Mouse (Mus musculus): Measurements from ENCODE around the gene Suco. TPM values are rescaled to one million over a fixed set of nuclear protein-coding genes. Genes with fewer than 3 reads are reported as not detected.

The Suco gene
- polyA plus RNA-seq (2015; fragmentation: Nextera tagmentation; extraction: Ambion mirVana), result 24.9 and 33.0 TPM in 2 replicates

DNA sequence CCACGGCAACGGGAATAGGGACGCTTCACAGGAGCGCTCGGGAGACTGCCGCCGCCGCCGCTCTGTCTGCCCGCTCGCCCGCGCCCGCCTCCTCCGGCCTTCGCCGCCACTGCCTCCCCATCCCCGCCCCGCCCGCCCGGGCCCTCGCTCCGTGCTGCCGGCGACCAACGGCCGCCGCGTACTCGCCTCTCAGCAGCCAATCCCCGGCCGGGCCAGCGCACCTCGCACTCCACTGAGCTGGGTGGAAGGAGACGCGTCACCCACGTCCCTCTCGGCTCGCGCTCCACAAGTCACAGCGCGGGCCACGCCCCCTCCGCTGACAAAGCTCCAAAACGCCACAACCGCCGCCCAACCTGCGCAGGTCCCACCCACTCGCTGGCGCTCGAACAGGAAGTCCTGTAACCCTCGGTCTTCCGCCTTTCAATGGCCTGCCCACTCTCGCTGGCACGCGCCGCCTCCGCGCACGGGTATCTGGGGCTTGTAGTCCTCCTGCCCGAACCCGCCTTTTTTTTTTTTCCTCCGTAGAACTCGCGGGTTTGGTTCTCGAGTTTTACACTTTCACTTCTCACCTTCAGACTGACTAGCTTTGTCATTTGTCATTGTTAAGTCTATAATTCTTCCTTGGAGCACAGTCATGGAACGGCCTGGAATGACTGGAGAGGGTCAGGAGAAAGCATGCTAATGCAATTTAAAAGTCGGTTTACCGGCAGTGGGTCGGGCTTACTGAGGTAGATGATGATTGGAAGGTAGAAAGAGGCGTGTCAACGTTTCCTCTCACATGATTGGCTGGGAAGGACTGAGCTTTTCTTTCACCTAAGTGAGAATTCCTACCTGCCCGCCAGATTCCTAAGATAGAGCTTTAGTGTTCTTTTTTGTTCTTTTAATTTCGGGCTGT is at the start of gene Suco:
Suco (minus strand) TSS at position 130 of the 895 bp plus-strand sequence.
- peak within 1 kb of the TSS; percentile 73 for H3K4me3 ChIP-seq
- ATAC-seq (ENCODE audit: low read depth), result peak; percentile 99
- peak within 1 kb of the TSS; percentile 99 for H3K27ac ChIP-seq (replicated peaks)
- H3K27me3 ChIP-seq, result no peaks in the 10 kb centered on the region
- H3K9me3 ChIP-seq, result no peaks in the 10 kb centered on the region
- under 1% methylated on average over 63 of the region's 74 CpGs for WGBS
- H3K4me1 ChIP-seq (replicated peaks), result peaks cover 29% of the 10 kb centered on the region
- H3K36me3 ChIP-seq, result no peaks in the 10 kb centered on the region
- peak within 1 kb of the TSS; percentile 95 for H3K9ac ChIP-seq
- H3K4me2 ChIP-seq, result peak within 1 kb of the TSS; percentile 89

DNA sequence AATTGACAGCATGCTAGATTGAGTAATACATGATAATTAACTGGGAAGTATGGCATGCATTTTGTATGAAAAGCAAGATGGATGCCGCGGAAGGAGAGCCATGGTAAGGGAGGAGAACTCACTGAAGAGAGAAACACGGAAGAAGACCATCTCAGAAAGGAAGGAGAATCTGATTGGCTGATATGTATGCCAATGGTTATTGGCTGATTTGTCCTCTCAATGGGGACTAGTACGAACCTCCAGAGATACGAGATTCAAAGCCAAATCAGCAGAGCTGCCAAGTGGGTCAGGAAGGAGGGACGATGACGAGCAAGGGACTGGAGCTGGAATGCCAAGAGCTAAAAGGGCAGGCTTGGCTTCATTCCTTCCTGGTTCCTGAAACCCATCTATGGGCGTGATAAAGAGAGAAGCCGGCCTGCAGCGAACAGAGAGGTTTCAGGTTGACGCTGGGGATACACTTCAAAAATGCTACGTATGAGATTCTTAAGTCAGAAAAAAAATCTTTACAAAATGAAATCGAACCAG is 48.9 kb upstream of the Suco start:
- Histone ChIP-seq H3K4me1 (replicated peaks) (no peaks in the 10 kb centered on the region), H3K27me3 (no peaks in the 10 kb centered on the region), H3K9ac (no peak overlapping the region), H3K4me3 (no peak overlapping the region), H3K9me3 (no peaks in the 10 kb centered on the region), H3K36me3 (no peaks in the 10 kb centered on the region), H3K4me2 (no peak overlapping the region), H3K27ac (replicated peaks) (no peak overlapping the region)
- no peak for ATAC-seq (ENCODE audit: low read depth)
- 90% methylated on average over 13 of the region's 13 CpGs for WGBS

DNA sequence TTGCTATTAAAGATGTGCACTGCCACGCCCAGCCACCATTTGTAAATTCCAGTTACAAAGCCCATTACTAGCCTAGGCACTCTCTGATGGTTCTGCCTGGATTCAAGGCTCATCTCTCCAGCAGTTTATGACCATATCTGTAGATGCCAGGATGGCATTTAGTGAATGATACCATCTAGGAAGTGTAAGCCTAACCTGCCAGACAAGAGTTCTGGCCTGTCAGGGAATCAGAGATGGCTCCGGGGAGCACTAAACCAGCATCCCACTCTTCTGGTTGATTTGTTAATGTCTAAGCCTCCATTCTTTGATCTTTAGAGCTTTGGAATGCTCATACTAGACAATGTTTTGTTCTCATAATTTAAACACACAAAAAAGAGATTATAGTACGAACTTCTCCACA is 47.8 kb upstream of the Suco start:
- no peak overlapping the region for H3K4me2 ChIP-seq
- no peaks in the 10 kb centered on the region for H3K27me3 ChIP-seq
- no peaks in the 10 kb centered on the region for H3K4me1 ChIP-seq (replicated peaks)
- H3K36me3 ChIP-seq, result no peaks in the 10 kb centered on the region
- no peak overlapping the region for H3K9ac ChIP-seq
- H3K9me3 ChIP-seq, result no peaks in the 10 kb centered on the region
- no peak overlapping the region for H3K4me3 ChIP-seq
- no peak overlapping the region for H3K27ac ChIP-seq (replicated peaks)
- no peak for ATAC-seq (ENCODE audit: low read depth)
- 60% methylated on average over 3 of the region's 3 CpGs for WGBS

DNA sequence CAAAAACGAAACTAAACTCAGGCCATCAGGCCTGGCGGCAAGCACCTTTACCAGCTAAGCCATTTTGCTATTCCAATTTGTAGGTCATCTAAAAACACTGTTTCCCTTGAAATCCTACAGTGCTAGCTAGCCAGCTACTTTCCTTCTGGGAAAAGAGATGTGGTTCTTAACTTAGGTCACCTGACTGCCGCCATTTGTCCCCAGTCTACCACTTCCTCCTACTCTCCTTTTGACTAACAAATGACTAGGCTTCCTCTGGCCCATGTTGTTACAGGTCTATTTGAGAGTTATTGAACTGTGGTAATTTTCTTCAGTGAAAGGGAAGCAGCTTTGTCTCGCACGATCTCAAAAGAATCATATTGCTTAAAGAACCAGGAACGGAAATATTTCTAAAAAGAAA is 45.4 kb upstream of the Suco start:
- Histone ChIP-seq H3K4me3 (no peak overlapping the region), H3K9me3 (no peaks in the 10 kb centered on the region), H3K27me3 (no peaks in the 10 kb centered on the region), H3K27ac (replicated peaks) (no peak overlapping the region), H3K9ac (no peak overlapping the region), H3K36me3 (no peaks in the 10 kb centered on the region), H3K4me1 (replicated peaks) (no peaks in the 10 kb centered on the region), H3K4me2 (no peak overlapping the region)
- WGBS, result 79% methylated on average over 6 of the region's 6 CpGs
- ATAC-seq (ENCODE audit: low read depth), result no peak

DNA sequence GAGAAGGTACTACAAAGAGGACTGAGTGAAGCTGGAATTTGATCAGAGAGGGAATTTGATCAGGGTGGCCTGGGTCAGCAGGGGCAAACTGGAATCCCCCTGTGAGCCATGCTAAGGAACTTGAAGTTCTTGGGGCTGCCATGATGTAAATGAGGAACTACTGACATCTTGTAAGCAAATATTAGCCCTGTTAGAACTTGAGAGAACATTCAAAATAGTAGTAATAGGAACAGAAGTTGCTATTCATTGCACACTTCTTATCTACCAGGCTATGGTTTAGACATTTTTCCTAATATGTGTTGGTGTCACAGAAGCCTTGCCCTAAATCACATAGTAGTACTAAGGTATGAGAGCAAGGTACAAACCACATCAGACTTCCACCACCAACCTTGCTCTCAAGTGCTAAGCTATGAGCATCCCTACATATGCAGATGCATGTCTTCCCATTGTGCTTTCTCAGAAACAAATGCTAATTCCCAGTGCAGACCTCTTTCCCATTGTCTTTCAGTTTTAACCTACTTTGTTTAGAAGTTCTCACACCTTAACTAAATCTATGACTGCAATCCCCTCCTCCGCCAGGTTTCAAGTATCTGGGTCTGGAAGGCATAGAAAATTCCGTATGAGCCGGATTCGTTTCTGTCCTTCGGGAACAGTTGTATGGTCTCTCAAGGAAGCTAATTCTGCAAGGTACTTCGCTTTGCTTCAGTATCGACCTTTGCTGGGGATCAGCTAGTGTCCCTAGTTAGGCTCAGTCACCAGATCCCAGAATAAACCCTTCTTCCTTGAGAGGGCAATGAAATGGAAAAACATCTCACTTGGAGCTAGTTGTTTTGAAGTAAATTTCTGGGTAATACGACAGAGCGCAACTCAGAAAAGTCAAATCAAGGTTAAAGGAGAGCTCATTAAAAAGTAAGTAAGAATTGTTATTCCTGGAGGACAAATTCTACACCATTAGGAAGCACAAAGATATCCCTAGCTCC is 44.3 kb upstream of the Suco start:
- Histone ChIP-seq H3K4me2 (no peak overlapping the region), H3K9ac (no peak overlapping the region), H3K27ac (replicated peaks) (no peak overlapping the region), H3K4me3 (no peak overlapping the region), H3K4me1 (replicated peaks) (no peaks in the 10 kb centered on the region), H3K9me3 (no peaks in the 10 kb centered on the region), H3K36me3 (no peaks in the 10 kb centered on the region), H3K27me3 (no peaks in the 10 kb centered on the region)
- 88% methylated on average over 9 of the region's 9 CpGs for WGBS
- no peak for ATAC-seq (ENCODE audit: low read depth)

DNA sequence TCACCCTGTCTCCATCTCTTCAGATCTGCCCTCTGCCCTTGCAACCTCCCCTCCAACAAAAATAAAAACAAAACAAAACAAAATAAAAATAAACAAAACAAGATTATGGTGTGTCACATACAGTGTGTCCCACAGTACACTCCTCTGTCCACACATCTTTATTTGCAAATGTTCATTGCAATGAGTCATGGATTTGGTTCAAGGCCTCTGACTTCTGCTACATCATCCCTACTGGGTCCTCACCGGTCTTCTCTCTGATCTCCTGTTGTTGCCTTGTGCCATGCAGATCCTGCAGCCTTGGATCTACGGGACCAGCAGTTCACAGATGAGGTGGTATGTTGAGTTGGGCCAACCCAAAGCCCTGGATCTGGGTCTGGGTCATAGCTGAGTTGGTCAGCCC is 43.1 kb upstream of the Suco start:
- Histone ChIP-seq H3K4me3 (no peak overlapping the region), H3K9me3 (no peaks in the 10 kb centered on the region), H3K4me2 (no peak overlapping the region), H3K27me3 (no peaks in the 10 kb centered on the region), H3K4me1 (replicated peaks) (no peaks in the 10 kb centered on the region), H3K36me3 (no peaks in the 10 kb centered on the region), H3K27ac (replicated peaks) (no peak overlapping the region), H3K9ac (no peak overlapping the region)
- ATAC-seq (ENCODE audit: low read depth), result no peak
- WGBS, result 91% methylated on average over 2 of the region's 2 CpGs

DNA sequence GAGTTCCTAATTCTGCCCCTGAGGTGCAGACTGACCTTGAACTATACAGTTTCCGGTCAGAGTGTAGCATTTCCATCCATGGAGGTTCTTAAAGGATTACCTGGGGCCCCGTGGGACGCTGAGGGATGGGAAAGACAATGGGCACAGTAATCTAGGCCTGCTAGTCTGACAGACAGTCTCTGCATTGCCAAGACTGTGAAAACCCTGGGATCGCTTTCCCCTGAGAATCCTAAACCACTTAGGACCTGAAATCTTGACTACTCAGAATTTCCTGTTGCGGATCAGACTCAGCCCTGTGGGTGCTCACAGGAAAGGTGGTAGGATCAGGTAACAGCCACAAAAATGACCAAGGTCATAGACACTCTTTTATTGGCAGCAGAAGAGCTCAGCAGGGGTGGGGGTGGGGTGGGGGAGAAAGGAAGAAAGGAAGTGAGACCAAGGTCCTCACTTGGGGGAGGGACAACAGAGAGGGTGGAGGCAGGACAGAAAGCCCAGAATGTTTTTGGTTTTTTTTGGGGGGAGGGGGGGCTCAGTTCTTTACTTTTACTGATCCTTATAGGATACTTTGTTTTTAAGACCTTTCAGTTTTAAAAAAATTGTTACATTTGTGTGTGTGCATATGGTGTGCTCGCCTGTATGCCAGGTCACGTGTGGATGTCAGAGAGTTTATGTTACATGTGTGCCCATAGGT is 42.3 kb upstream of the Suco start:
- Histone ChIP-seq H3K9ac (no peak overlapping the region), H3K27me3 (no peaks in the 10 kb centered on the region), H3K9me3 (no peaks in the 10 kb centered on the region), H3K4me1 (replicated peaks) (no peaks in the 10 kb centered on the region), H3K4me3 (no peak overlapping the region), H3K36me3 (no peaks in the 10 kb centered on the region), H3K27ac (replicated peaks) (no peak overlapping the region), H3K4me2 (no peak overlapping the region)
- WGBS, result 55% methylated on average over 7 of the region's 7 CpGs
- no peak for ATAC-seq (ENCODE audit: low read depth)

DNA sequence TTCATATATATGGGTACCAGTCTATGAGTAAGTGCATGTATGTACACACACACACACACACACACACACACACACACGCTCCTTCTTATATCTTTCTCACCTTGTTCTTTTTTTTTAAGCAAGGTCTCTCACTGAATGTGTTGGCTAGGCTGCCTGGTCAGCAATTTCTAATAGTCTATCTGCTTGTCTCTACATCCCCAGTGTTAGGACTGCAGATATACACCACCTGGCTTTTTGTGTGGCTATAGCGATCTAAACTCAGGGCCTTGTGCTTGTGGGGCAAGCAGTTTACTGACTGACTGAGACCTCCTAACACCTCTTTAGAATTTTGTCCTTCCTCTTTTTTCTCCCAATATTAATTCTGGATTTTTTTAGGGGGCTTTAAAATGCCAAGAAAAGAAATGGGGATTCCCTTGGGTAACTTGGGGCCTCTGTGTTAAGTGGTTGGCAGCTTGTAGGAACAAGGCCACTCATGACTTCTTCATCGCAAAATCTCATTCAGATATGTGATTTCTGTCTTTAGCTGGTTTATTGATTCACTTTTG is 41.5 kb upstream of the Suco start:
- Histone ChIP-seq H3K9ac (no peak overlapping the region), H3K9me3 (no peaks in the 10 kb centered on the region), H3K27me3 (no peaks in the 10 kb centered on the region), H3K4me1 (replicated peaks) (no peaks in the 10 kb centered on the region), H3K36me3 (no peaks in the 10 kb centered on the region), H3K27ac (replicated peaks) (no peak overlapping the region), H3K4me3 (no peak overlapping the region), H3K4me2 (no peak overlapping the region)
- WGBS, result 92% methylated on average over 3 of the region's 3 CpGs
- no peak for ATAC-seq (ENCODE audit: low read depth)

DNA sequence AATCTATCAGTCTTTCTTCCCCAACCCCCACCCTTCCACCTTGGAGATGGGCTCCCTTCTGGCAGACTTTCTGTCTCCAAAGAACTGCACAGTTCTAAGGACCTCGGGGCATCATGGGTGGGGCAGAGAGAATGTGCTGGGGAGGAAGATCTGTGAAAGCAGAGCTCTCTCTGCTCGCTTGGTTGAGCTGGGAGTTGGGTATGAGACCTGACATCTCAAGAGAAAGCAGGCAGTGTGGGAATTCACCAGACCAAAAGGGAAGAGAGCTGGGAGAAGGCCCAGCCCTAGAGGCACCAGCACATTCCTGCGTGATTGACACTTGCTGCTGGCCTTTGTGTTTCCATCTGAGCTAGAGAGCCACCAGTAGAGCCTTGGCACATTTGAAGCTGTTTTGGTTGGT is 39.6 kb upstream of the Suco start:
- H3K9me3 ChIP-seq, result no peaks in the 10 kb centered on the region
- H3K36me3 ChIP-seq, result no peaks in the 10 kb centered on the region
- H3K27ac ChIP-seq (replicated peaks), result no peak overlapping the region
- no peak for ATAC-seq (ENCODE audit: low read depth)
- no peaks in the 10 kb centered on the region for H3K27me3 ChIP-seq
- WGBS, result 71% methylated on average over 3 of the region's 3 CpGs
- H3K4me2 ChIP-seq, result no peak overlapping the region
- no peak overlapping the region for H3K4me3 ChIP-seq
- H3K4me1 ChIP-seq (replicated peaks), result no peaks in the 10 kb centered on the region
- no peak overlapping the region for H3K9ac ChIP-seq

DNA sequence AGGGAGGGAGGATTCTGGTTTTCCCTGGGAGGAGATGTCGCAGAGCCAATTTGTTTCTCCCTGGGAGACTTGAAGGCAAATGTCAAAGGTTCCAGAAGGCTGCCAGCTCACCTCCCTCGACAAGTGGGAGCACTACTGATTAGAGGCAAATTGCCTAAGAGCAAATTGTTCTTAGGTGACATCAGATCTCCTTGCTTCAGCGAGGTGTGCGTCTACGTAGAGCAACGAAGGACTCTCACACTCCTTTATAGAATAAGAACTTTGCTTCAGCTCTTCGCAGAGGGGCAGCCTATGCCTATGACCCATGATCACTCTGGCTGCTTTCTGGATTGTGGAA is 37.1 kb upstream of the Suco start:
- Histone ChIP-seq H3K4me1 (replicated peaks) (no peaks in the 10 kb centered on the region), H3K9me3 (no peaks in the 10 kb centered on the region), H3K27me3 (no peaks in the 10 kb centered on the region), H3K4me3 (no peak overlapping the region), H3K4me2 (no peak overlapping the region), H3K9ac (no peak overlapping the region), H3K27ac (replicated peaks) (no peak overlapping the region), H3K36me3 (no peaks in the 10 kb centered on the region)
- WGBS, result 82% methylated on average over 7 of the region's 7 CpGs
- ATAC-seq (ENCODE audit: low read depth), result no peak

DNA sequence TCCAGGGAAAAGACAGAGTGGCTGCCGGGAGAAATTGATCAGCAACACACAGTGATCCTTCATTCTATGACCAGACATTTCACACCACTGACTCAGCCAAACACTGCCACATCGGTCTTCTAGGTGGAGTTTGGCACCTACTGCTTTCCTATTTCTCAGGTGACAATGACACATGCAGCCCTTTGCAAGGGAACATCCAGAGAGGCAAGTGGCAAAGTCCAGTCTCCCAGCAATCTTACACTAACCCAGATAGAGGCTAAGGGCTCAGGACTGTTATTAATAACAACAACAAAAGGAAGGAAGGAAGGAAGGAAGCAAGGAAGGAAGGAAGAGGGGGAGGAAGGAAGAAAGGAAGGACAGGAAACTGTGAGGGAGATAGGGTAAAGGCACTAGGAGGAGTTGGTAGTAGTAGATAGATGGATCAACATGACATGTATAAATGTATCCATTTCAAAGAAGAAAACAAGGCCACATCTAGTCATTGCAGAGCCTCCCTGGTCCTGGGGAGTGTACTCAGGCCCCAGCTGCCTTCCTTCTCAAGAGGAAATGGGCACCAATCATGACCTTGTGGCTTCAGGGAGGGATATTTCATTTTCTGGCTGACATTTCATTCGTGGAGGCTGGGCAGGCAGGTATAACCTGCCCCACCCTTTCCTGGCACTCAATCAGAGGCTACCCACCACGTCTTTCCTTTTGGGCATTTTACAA is 36.6 kb upstream of the Suco start:
- Histone ChIP-seq H3K9me3 (no peaks in the 10 kb centered on the region), H3K4me3 (no peak overlapping the region), H3K27ac (replicated peaks) (no peak overlapping the region), H3K9ac (no peak overlapping the region), H3K27me3 (no peaks in the 10 kb centered on the region), H3K4me1 (replicated peaks) (no peaks in the 10 kb centered on the region), H3K4me2 (no peak overlapping the region), H3K36me3 (no peaks in the 10 kb centered on the region)
- no peak for ATAC-seq (ENCODE audit: low read depth)
- whole genome bisulfite sequencing, result 76% methylated on average over 4 of the region's 4 CpGs

All from neural tube, embryonic 13.5 days (tissue).